Mouse (Mus musculus): Measurements from ENCODE around the gene Pgp. TPM values are rescaled to one million over a fixed set of nuclear protein-coding genes. Genes with fewer than 3 reads are reported as not detected.

Gene Pgp
- polyA plus RNA-seq, 1 experiment from 2014 or later, result 61.7 TPM

DNA sequence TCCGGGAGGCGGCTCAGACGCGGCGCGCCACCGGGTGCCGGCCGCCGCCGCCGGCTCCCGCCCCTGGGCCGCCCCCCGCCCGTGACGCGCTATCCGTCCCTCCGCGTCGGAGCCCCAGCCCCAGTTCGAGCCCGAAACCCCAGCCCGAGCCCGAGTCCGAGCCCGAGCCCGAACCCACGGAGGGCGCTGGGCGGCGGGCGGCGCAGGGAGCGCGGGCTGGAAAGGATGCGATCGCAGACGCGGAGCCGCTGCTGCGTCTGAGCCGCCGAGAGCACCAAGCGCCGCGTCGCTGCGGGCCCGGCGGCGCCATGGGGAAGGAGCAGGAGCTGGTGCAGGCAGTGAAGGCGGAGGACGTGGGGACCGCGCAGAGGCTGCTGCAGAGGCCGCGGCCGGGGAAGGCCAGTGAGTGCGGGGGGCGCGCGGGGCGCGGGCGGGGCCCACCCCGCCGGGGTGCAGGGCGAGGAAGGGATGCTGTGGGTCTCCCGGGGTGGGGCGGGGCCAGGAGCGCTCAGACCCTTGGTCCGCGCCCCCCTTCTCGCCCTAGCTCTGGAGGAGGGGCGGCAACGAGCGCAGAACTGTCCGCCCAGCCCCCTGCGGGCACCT, 18.6 kb downstream of the Pgp start:
- 0 out of 2 replicates have a peak overlapping the region, but pooled peaks have one; percentile 36 for H3K27ac ChIP-seq
- ATAC-seq (replicated peaks; ENCODE audit: low FRiP score, low read depth) (peak; percentile 42), DNase-seq (ENCODE audit: low spot score) (peak; percentile 59)
- no peaks in the 10 kb centered on the region for H3K36me3 ChIP-seq (ENCODE audit: insufficient read depth, low read length)
- peak overlapping the region; percentile 67 for H3K9ac ChIP-seq (ENCODE audit: low read depth, low read length)
- TF ChIP-seq CTCF (IDR thresholded peaks at IDR 0.05; ENCODE audit: low read depth), result no peak
- WGBS, result under 1% methylated on average over 38 of the region's 81 CpGs
- H3K4me1 ChIP-seq (replicated peaks; ENCODE audit: insufficient read depth, low read length), result no peaks in the 10 kb centered on the region; the same call in 1 of the 2 replicates
- peak overlapping the region; percentile 71 for H3K4me3 ChIP-seq (replicated peaks; ENCODE audit: low read depth, low read length)
- no peaks in the 10 kb centered on the region for H3K9me3 ChIP-seq (replicated peaks; ENCODE audit: low read length)
- peak overlapping the region; percentile 99 for H3K4me2 ChIP-seq (ENCODE audit: low read length)
- no peaks in the 10 kb centered on the region for H3K27me3 ChIP-seq (ENCODE audit: insufficient read depth, low read length)

GRCm38 (mm10) chr17:24489265-24490030, 19.3 kb downstream of the Pgp start:
- no peak; the same call in 1 of the 2 replicates for ATAC-seq (replicated peaks; ENCODE audit: low FRiP score, low read depth)
- WGBS, result 22% methylated on average over 18 of the region's 19 CpGs
- no peaks in the 10 kb centered on the region for H3K27me3 ChIP-seq (ENCODE audit: insufficient read depth, low read length)

GRCm38 (mm10) chr17:24490399-24490798, 20.2 kb downstream of the Pgp start:
- H3K9ac ChIP-seq (ENCODE audit: low read depth, low read length), result no peak overlapping the region
- DNase-seq (ENCODE audit: low spot score) (no peak), ATAC-seq (replicated peaks; ENCODE audit: low FRiP score, low read depth) (no peak)
- TF ChIP-seq CTCF (IDR thresholded peaks at IDR 0.05; ENCODE audit: low read depth), result no peak
- no peak overlapping the region for H3K4me3 ChIP-seq (replicated peaks; ENCODE audit: low read depth, low read length)
- H3K4me2 ChIP-seq (ENCODE audit: low read length), result no peak overlapping the region
- H3K4me1 ChIP-seq (replicated peaks; ENCODE audit: insufficient read depth, low read length), result no peaks in the 10 kb centered on the region; the same call in 1 of the 2 replicates
- no peaks in the 10 kb centered on the region for H3K27me3 ChIP-seq (ENCODE audit: insufficient read depth, low read length)
- no peaks in the 10 kb centered on the region for H3K9me3 ChIP-seq (replicated peaks; ENCODE audit: low read length)
- 76% methylated on average over 4 of the region's 4 CpGs for WGBS
- H3K36me3 ChIP-seq (ENCODE audit: insufficient read depth, low read length), result no peaks in the 10 kb centered on the region
- H3K27ac ChIP-seq, result no peak overlapping the region

More at GRCm38 (mm10) chr17:24489265-24490030, 19.3 kb downstream of the Pgp start:
- no peaks in the 10 kb centered on the region for H3K9me3 ChIP-seq (replicated peaks; ENCODE audit: low read length)
- peak overlapping the region; percentile 71 for H3K4me3 ChIP-seq (replicated peaks; ENCODE audit: low read depth, low read length)
- no peak overlapping the region for H3K27ac ChIP-seq
- peak overlapping the region; percentile 99 for H3K4me2 ChIP-seq (ENCODE audit: low read length)
- no peaks in the 10 kb centered on the region; the same call in 1 of the 2 replicates for H3K4me1 ChIP-seq (replicated peaks; ENCODE audit: insufficient read depth, low read length)
- no peaks in the 10 kb centered on the region for H3K36me3 ChIP-seq (ENCODE audit: insufficient read depth, low read length)
- no peak for TF ChIP-seq CTCF (IDR thresholded peaks at IDR 0.05; ENCODE audit: low read depth)
- DNase-seq (ENCODE audit: low spot score), result no peak
- H3K9ac ChIP-seq (ENCODE audit: low read depth, low read length), result peak overlapping the region; percentile 67

DNA sequence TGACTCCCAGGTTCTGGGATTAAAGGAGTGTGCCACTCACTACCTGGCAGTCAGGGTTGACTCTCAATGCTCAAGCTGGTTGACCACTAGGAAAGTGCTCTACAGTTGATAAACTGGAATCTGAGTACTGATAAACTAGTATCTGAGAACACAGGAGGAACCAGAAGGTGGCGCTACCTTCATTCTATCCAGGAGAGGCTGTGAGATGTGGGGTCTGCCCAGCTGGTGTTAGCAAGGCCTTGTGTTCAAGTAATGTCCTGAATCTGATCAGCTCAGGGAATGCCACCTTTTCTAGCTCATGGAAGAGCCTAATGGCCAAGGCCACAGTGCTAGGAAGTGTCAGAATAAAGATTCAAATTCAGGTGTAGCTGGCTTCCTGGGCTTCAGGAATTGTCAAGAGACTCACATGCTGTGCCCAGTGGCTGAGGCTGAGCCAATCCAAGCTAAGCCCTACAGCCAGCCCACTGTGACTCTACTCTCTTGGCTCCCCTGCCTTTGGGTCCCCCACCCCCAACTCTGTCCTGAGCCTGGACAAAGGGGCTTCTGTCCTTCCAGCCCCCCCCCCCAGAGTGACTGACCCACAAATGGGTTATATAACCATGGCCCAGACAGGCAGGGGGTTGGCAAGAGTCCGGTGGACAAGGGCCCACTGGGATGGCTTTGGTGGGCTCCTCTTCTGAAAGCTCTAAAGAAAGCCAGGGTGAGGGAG, 24.6 kb downstream of the Pgp start:
- Histone ChIP-seq H3K9ac (ENCODE audit: low read depth, low read length) (no peak overlapping the region), H3K9me3 (replicated peaks; ENCODE audit: low read length) (no peaks in the 10 kb centered on the region), H3K36me3 (ENCODE audit: insufficient read depth, low read length) (no peaks in the 10 kb centered on the region), H3K27ac (no peak overlapping the region), H3K4me3 (replicated peaks; ENCODE audit: low read depth, low read length) (no peak overlapping the region), H3K4me1 (replicated peaks; ENCODE audit: insufficient read depth, low read length) (no peaks in the 10 kb centered on the region), H3K27me3 (ENCODE audit: insufficient read depth, low read length) (no peaks in the 10 kb centered on the region), H3K4me2 (ENCODE audit: low read length) (no peak overlapping the region)
- peak; percentile 75 for TF ChIP-seq CTCF (IDR thresholded peaks at IDR 0.05; ENCODE audit: low read depth)
- WGBS, result 43% methylated on average over 2 of the region's 2 CpGs
- peak; percentile 84 for DNase-seq (ENCODE audit: low spot score)
- ATAC-seq (replicated peaks; ENCODE audit: low FRiP score, low read depth), result no peak

GRCm38 (mm10) chr17:24495443-24495842, 25.3 kb downstream of the Pgp start:
- WGBS, result 73% methylated on average over 3 of the region's 3 CpGs
- no peak overlapping the region for H3K4me3 ChIP-seq (replicated peaks; ENCODE audit: low read depth, low read length)
- 0 out of 2 replicates have a peak overlapping the region, but pooled peaks have one; percentile 18 for H3K9ac ChIP-seq (ENCODE audit: low read depth, low read length)
- no peak overlapping the region for H3K4me2 ChIP-seq (ENCODE audit: low read length)
- ATAC-seq (replicated peaks; ENCODE audit: low FRiP score, low read depth) (no peak), DNase-seq (ENCODE audit: low spot score) (no peak)
- no peaks in the 10 kb centered on the region for H3K4me1 ChIP-seq (replicated peaks; ENCODE audit: insufficient read depth, low read length)
- H3K27ac ChIP-seq, result no peak overlapping the region
- no peaks in the 10 kb centered on the region for H3K27me3 ChIP-seq (ENCODE audit: insufficient read depth, low read length)
- no peaks in the 10 kb centered on the region for H3K36me3 ChIP-seq (ENCODE audit: insufficient read depth, low read length)
- TF ChIP-seq CTCF (IDR thresholded peaks at IDR 0.05; ENCODE audit: low read depth), result no peak
- H3K9me3 ChIP-seq (replicated peaks; ENCODE audit: low read length), result no peaks in the 10 kb centered on the region

GRCm38 (mm10) chr17:24496026-24496425, 25.8 kb downstream of the Pgp start:
- WGBS, result 76% methylated on average over 1 of the region's 1 CpGs
- H3K27me3 ChIP-seq (ENCODE audit: insufficient read depth, low read length), result no peaks in the 10 kb centered on the region
- 0 out of 2 replicates have a peak overlapping the region, but pooled peaks have one; percentile 18 for H3K9ac ChIP-seq (ENCODE audit: low read depth, low read length)
- H3K9me3 ChIP-seq (replicated peaks; ENCODE audit: low read length), result no peaks in the 10 kb centered on the region
- DNase-seq (ENCODE audit: low spot score) (no peak), ATAC-seq (replicated peaks; ENCODE audit: low FRiP score, low read depth) (no peak)
- no peak for TF ChIP-seq CTCF (IDR thresholded peaks at IDR 0.05; ENCODE audit: low read depth)
- H3K4me3 ChIP-seq (replicated peaks; ENCODE audit: low read depth, low read length), result no peak overlapping the region
- no peak overlapping the region for H3K4me2 ChIP-seq (ENCODE audit: low read length)
- H3K27ac ChIP-seq, result no peak overlapping the region
- H3K4me1 ChIP-seq (replicated peaks; ENCODE audit: insufficient read depth, low read length), result no peaks in the 10 kb centered on the region
- no peaks in the 10 kb centered on the region for H3K36me3 ChIP-seq (ENCODE audit: insufficient read depth, low read length)

Data from kidney, postnatal 0 days (tissue).